Mouse (Mus musculus): ENCODE measurements around the gene Gm20708. TPM values are rescaled to one million over a fixed set of nuclear protein-coding genes. Genes with fewer than 3 reads are reported as not detected.

Gene Gm20708
- polyA plus RNA-seq (2015; fragmentation: Nextera tagmentation; extraction: Ambion mirVana): 0.20 and 0.29 TPM in 2 replicates

GRCm38 (mm10) chr11:117809407-117810311 lies at the start of gene Gm20708, which contains the start of gene Syngr2:
Gene Gm20708, plus strand, starts transcription at chr11:117809668.
Gene Syngr2, plus strand, starts transcription at chr11:117809668.
- Histone ChIP-seq H3K27ac (ENCODE audit: low read length) (peak within 1 kb of the TSS; percentile 90), H3K4me3 (ENCODE audit: low read length) (peak within 1 kb of the TSS; percentile 88), H3K27me3 (replicated peaks; ENCODE audit: control insufficient read depth, insufficient read depth, low read length) (no peaks in the 10 kb centered on the region), H3K4me1 (ENCODE audit: control insufficient read depth, insufficient read depth, low read length) (peaks cover 15% of the 10 kb centered on the region), H3K9me3 (ENCODE audit: control insufficient read depth, low read length) (no peaks in the 10 kb centered on the region), H3K9ac (ENCODE audit: low read depth, low read length) (peak within 1 kb of the TSS; percentile 92), H3K4me2 (ENCODE audit: low read depth, low read length) (peak within 1 kb of the TSS; percentile 90), H3K36me3 (ENCODE audit: control insufficient read depth, insufficient read depth, low read length) (peaks cover 8% of the 10 kb centered on the region; the same call in 1 of the 2 replicates)
- WGBS: under 1% methylated on average over 75 of the region's 75 CpGs
- peak; percentile 80 for ATAC-seq

GRCm38 (mm10) chr11:117760374-117761119 lies 48.9 kb upstream of the Gm20708 start:
- Histone ChIP-seq H3K4me3 (ENCODE audit: low read length) (no peak overlapping the region), H3K9ac (ENCODE audit: low read depth, low read length) (no peak overlapping the region), H3K4me1 (ENCODE audit: control insufficient read depth, insufficient read depth, low read length) (no peaks in the 10 kb centered on the region), H3K9me3 (ENCODE audit: control insufficient read depth, low read length) (no peaks in the 10 kb centered on the region), H3K27ac (ENCODE audit: low read length) (no peak overlapping the region), H3K4me2 (ENCODE audit: low read depth, low read length) (no peak overlapping the region), H3K27me3 (replicated peaks; ENCODE audit: control insufficient read depth, insufficient read depth, low read length) (no peaks in the 10 kb centered on the region), H3K36me3 (ENCODE audit: control insufficient read depth, insufficient read depth, low read length) (peaks cover 37% of the 10 kb centered on the region)
- 90% methylated on average over 26 of the region's 26 CpGs for WGBS
- ATAC-seq: peak; percentile 23; the same call in 1 of the 2 replicates

GRCm38 (mm10) chr11:117761801-117762200 lies 47.7 kb upstream of the Gm20708 start:
- 84% methylated on average over 13 of the region's 13 CpGs for WGBS

GRCm38 (mm10) chr11:117762246-117762645 lies 47.2 kb upstream of the Gm20708 start:
- Histone ChIP-seq H3K4me3 (ENCODE audit: low read length) (no peak overlapping the region), H3K9me3 (ENCODE audit: control insufficient read depth, low read length) (no peaks in the 10 kb centered on the region), H3K36me3 (ENCODE audit: control insufficient read depth, insufficient read depth, low read length) (peaks cover 33% of the 10 kb centered on the region), H3K4me1 (ENCODE audit: control insufficient read depth, insufficient read depth, low read length) (no peaks in the 10 kb centered on the region), H3K4me2 (ENCODE audit: low read depth, low read length) (no peak overlapping the region), H3K27ac (ENCODE audit: low read length) (no peak overlapping the region), H3K9ac (ENCODE audit: low read depth, low read length) (no peak overlapping the region), H3K27me3 (replicated peaks; ENCODE audit: control insufficient read depth, insufficient read depth, low read length) (no peaks in the 10 kb centered on the region)
- no peak for ATAC-seq
- 83% methylated on average over 12 of the region's 12 CpGs for WGBS

More at GRCm38 (mm10) chr11:117761801-117762200, 47.7 kb upstream of the Gm20708 start:
- no peak overlapping the region for H3K4me2 ChIP-seq (ENCODE audit: low read depth, low read length)
- no peak overlapping the region for H3K27ac ChIP-seq (ENCODE audit: low read length)
- H3K36me3 ChIP-seq (ENCODE audit: control insufficient read depth, insufficient read depth, low read length): peaks cover 35% of the 10 kb centered on the region
- H3K4me1 ChIP-seq (ENCODE audit: control insufficient read depth, insufficient read depth, low read length): no peaks in the 10 kb centered on the region
- no peaks in the 10 kb centered on the region for H3K9me3 ChIP-seq (ENCODE audit: control insufficient read depth, low read length)
- no peak overlapping the region for H3K4me3 ChIP-seq (ENCODE audit: low read length)
- no peaks in the 10 kb centered on the region for H3K27me3 ChIP-seq (replicated peaks; ENCODE audit: control insufficient read depth, insufficient read depth, low read length)
- no peak overlapping the region for H3K9ac ChIP-seq (ENCODE audit: low read depth, low read length)
- ATAC-seq: no peak

- H3K4me3 ChIP-seq (ENCODE audit: low read length): no peak overlapping the region
- H3K4me1 ChIP-seq (ENCODE audit: control insufficient read depth, insufficient read depth, low read length): peaks cover 7% of the 10 kb centered on the region
- WGBS: 86% methylated on average over 9 of the region's 9 CpGs
- peaks cover 25% of the 10 kb centered on the region for H3K36me3 ChIP-seq (ENCODE audit: control insufficient read depth, insufficient read depth, low read length)
- ATAC-seq: no peak
- H3K4me2 ChIP-seq (ENCODE audit: low read depth, low read length): no peak overlapping the region
- no peak overlapping the region for H3K9ac ChIP-seq (ENCODE audit: low read depth, low read length)
- H3K27me3 ChIP-seq (replicated peaks; ENCODE audit: control insufficient read depth, insufficient read depth, low read length): no peaks in the 10 kb centered on the region
- no peak overlapping the region for H3K27ac ChIP-seq (ENCODE audit: low read length)
- no peaks in the 10 kb centered on the region for H3K9me3 ChIP-seq (ENCODE audit: control insufficient read depth, low read length)
These were observed 45.1 kb upstream of the Gm20708 start for GRCm38 (mm10) chr11:117764319-117764718.

- Histone ChIP-seq H3K4me2 (ENCODE audit: low read depth, low read length) (no peak overlapping the region), H3K36me3 (ENCODE audit: control insufficient read depth, insufficient read depth, low read length) (peaks cover 19% of the 10 kb centered on the region), H3K9me3 (ENCODE audit: control insufficient read depth, low read length) (no peaks in the 10 kb centered on the region), H3K4me3 (ENCODE audit: low read length) (no peak overlapping the region), H3K4me1 (ENCODE audit: control insufficient read depth, insufficient read depth, low read length) (peaks cover 16% of the 10 kb centered on the region), H3K9ac (ENCODE audit: low read depth, low read length) (no peak overlapping the region), H3K27me3 (replicated peaks; ENCODE audit: control insufficient read depth, insufficient read depth, low read length) (no peaks in the 10 kb centered on the region), H3K27ac (ENCODE audit: low read length) (no peak overlapping the region)
- ATAC-seq: no peak
- 82% methylated on average over 5 of the region's 5 CpGs for WGBS
These were observed 44.1 kb upstream of the Gm20708 start for GRCm38 (mm10) chr11:117765361-117765760.

DNA sequence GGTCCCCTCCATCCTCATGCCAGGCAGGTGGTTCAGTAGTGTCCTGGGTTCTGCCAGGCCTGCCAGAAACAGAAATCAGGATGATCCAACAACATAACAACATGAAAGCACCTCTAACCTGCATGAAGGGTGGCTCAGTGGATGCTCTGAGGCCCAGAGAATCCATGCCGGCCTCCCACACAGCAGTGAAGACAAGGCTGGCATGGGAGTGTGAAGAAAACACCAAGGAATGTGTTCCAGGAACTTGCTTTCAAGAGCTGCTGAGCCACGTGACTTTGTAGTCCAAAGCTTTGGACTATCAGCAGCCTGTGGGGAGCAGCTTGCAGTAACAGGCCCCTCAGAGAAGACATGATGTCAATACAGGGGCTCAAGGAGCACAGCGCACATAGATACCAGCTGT lies 43.2 kb upstream of the Gm20708 start:
- H3K9ac ChIP-seq (ENCODE audit: low read depth, low read length): no peak overlapping the region
- H3K27me3 ChIP-seq (replicated peaks; ENCODE audit: control insufficient read depth, insufficient read depth, low read length): no peaks in the 10 kb centered on the region
- no peak for ATAC-seq
- H3K4me3 ChIP-seq (ENCODE audit: low read length): no peak overlapping the region
- no peaks in the 10 kb centered on the region for H3K9me3 ChIP-seq (ENCODE audit: control insufficient read depth, low read length)
- H3K36me3 ChIP-seq (ENCODE audit: control insufficient read depth, insufficient read depth, low read length): peaks cover 12% of the 10 kb centered on the region
- no peak overlapping the region for H3K27ac ChIP-seq (ENCODE audit: low read length)
- H3K4me2 ChIP-seq (ENCODE audit: low read depth, low read length): no peak overlapping the region
- 80% methylated on average over 3 of the region's 3 CpGs for whole genome bisulfite sequencing
- peaks cover 16% of the 10 kb centered on the region for H3K4me1 ChIP-seq (ENCODE audit: control insufficient read depth, insufficient read depth, low read length)

- Histone ChIP-seq H3K4me3 (ENCODE audit: low read length) (no peak overlapping the region), H3K4me1 (ENCODE audit: control insufficient read depth, insufficient read depth, low read length) (peaks cover 16% of the 10 kb centered on the region), H3K36me3 (ENCODE audit: control insufficient read depth, insufficient read depth, low read length) (peaks cover 12% of the 10 kb centered on the region), H3K9me3 (ENCODE audit: control insufficient read depth, low read length) (no peaks in the 10 kb centered on the region), H3K9ac (ENCODE audit: low read depth, low read length) (no peak overlapping the region), H3K4me2 (ENCODE audit: low read depth, low read length) (no peak overlapping the region), H3K27me3 (replicated peaks; ENCODE audit: control insufficient read depth, insufficient read depth, low read length) (no peaks in the 10 kb centered on the region), H3K27ac (ENCODE audit: low read length) (0 out of 2 replicates have a peak overlapping the region, but pooled peaks have one; percentile 28)
- ATAC-seq: peak; percentile 31
- WGBS: 71% methylated on average over 20 of the region's 20 CpGs
These were observed 40.5 kb upstream of the Gm20708 start for GRCm38 (mm10) chr11:117768725-117769682.

Data from intestine, embryonic 16.5 days (tissue).